Mouse (Mus musculus): ENCODE results near the gene Cetn2.

DNA sequence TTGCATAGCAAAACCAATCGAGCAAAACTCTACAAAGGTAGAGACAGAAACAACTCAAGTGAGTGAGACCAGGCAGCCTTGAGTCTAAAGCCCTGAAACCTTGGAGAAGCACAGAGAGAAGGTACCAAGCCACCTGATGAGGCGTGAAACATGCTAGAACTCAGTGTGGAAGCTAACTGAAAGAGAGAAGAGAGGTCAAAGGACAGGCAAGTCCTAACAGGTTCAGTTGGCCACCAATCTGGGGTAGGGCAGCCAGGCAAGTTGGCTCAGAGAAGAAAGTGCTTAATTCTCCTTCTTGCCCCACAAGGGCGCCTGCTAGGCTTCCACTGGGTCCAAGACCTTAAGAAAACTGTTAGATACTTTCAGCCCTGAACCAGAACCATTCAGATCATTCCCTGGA, 43.3 kb upstream of the Cetn2 start:
- TF ChIP-seq CTCF (IDR thresholded peaks at IDR 0.05; ENCODE audit: extremely low read depth, insufficient read depth, low read length) (no peak), POLR2A (IDR thresholded peaks at IDR 0.05; ENCODE audit: extremely low read depth, insufficient read depth, low read length) (no peak)
